Mouse (Mus musculus): ENCODE measurements at regions not wholly inside any gene's neighbourhood (a gene's known extent, or its start where the extent isn't known, plus 50 kb on each side); places are given as distances from the start of the nearest gene placed in this dataset.

DNA sequence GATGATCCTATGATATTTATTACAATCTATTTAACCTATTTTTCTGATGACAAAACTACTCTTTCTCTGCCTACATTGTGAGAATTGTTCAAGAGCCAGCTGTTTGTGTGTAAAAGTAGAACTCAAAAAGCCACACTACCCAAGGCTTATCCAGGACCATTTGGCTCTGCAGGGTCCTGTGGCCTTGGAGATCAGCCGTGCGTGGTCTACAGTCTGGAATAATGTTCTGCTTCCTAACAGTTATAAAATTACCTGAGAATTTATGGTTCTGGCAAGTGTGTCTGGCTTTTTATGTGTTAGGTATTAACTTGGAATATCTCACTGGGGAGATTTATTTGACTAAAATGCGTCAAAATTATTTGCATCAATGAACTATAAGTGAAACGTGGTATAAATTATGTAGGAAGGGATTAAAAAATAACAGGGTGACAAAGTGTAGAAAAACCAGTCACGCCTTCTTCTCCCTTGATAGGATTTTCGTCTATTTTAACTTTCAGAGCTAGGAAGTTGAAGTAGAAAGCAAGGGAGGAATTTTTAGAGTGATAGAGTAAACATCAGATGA lies 1789.0 kb upstream of the Gm7489 start:
- DNase-seq, result no peak

DNA sequence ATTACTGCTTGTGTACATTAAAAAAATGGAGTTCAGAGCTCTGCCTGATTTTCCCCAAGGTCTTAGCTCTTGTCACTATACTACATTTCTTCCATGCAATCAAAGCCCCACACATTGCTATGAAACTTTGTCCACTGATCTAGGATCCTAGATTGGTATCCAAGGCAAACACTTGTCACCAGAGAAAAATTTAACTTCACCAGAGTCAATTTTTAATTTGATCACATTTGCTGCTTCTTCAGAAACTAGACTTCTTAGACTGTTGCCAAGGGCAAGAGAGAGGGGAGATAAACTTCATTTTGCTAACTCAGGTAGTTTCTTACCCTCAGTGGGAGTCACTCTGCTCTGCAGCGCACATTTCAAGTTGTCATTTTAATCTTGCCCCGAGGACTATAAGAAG lies 1775.9 kb upstream of the Gm7489 start:
- DNase-seq, result no peak

DNA sequence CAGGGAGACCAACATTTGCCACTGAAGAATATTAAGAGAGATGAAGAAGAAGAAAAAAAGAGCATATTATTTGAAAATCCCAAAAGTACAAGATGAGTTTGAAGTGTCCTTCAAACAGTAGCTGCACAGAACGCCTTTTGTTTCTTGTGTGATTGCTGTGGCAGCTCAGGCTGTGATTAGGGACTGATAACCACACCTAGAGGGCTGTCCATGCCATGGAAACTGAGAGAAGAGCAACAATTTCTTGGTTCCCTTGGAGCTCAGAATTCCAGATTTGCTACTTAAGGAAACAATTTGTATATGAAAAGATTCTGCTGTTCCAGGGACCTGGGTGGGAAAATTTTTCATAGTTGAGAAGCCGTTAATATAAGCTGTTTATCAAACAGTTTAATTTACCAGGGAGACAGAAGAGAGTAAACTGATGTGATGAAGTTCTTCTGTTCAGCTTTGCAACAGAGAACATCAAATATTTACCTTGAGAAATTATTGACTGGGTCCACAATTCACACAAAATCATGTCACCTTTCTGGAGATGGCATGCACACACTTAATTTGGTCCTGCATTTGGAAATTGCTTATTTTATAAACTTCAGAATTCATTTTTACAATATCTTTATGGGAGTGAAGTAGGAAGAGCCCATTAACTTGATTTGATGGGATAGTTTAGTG lies 1770.2 kb upstream of the Gm7489 start:
- DNase-seq, result no peak

DNA sequence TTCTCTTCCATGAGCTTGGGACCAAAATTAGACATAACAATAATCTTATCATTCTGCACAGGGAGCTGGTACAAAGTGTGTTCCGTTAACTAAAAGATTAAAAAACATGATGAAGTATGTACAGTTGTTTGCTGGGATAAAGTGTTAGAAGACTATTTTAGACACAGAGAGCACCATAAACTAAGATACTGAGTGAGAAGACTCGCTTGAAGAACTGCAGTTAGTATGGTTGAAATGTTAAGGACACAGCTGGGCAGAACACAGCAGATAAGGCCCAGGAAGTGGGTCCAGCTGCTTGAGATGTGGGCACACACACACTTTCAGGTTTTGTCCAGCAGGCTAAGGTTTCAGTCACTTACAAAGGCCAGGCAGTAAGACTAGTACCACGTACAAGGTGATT lies 1748.0 kb upstream of the Gm7489 start:
- no peak for DNase-seq

- peak; percentile 22 for DNase-seq
Measured at GRCm38 (mm10) chr15:52153421-52153820, 1731.3 kb upstream of the Gm7489 start.

DNA sequence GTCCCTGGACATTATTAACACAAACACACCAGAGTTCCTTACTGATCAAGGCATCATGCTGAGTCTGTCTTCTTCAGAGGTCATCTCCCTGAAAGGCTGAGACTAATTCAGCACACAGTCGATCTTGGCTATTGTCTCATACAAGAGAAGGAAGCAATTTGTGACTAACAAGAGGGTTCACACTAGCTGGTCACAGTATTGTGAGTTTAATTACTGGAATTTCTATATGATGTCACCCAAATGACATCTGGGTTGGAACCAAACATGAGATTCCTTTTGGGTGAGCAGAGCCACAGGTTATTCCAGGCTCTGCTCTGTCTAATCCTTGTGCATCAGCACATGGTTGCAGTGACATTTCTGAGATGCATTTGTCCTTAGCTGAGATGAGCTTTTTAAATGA lies 1728.9 kb upstream of the Gm7489 start:
- peak; percentile 15 for DNase-seq

GRCm38 (mm10) chr15:52156779-52157178 lies 1727.9 kb upstream of the Gm7489 start:
- no peak for DNase-seq

- DNase-seq, result peak; percentile 85
Measured at GRCm38 (mm10) chr15:52160181-52161088, 1724.3 kb upstream of the Gm7489 start.

GRCm38 (mm10) chr15:52161089-52161442 lies 1723.6 kb upstream of the Gm7489 start:
- DNase-seq, result no peak

GRCm38 (mm10) chr15:52161568-52162316 lies 1723.0 kb upstream of the Gm7489 start:
- peak; percentile 86 for DNase-seq

- DNase-seq, result no peak
Measured at GRCm38 (mm10) chr15:52166144-52166543, 1718.6 kb upstream of the Gm7489 start.

GRCm38 (mm10) chr15:52166595-52167443 lies 1717.9 kb upstream of the Gm7489 start:
- DNase-seq, result peak; percentile 56

DNA sequence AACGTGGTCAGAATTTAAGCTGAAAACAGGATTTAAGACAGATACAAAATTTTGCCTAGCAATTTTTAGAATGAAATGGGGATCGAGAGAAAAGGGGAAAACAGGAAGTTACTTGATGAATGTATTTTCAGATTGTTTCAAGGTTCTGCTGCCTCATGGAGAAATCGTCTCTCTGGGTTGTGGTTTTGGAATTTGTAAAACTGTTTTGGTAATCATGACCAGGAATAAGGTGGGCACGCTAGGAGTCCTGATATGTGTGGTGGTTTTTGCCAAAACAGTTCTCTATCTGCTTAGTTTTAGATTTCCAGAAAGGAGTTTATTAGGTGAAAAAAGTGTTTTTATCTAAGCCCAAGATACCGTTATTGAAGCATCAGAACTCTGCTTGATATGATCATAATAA lies 1716.9 kb upstream of the Gm7489 start:
- DNase-seq, result no peak

- DNase-seq, result no peak
Measured at GRCm38 (mm10) chr15:52176951-52177350, 1707.8 kb upstream of the Gm7489 start.

DNA sequence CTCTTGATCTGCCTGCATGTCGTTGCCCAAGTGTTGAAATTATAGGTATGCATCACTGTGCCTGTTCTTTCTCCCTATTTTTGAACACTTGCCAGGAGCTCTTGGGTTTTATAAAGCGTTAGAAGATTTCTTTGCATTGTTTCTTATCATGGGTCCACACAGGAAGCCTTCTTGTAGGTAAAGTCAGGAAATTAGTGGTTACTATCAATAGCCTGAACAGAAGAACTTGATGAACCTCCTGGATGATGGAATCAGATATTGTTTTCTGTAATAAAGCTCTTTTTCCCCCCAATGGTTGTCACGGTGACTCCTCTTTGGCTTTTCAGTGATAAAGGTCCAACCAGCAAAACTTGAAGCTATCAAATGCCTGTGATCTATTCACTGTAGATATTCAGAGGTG lies 1706.0 kb upstream of the Gm7489 start:
- no peak for DNase-seq

DNA sequence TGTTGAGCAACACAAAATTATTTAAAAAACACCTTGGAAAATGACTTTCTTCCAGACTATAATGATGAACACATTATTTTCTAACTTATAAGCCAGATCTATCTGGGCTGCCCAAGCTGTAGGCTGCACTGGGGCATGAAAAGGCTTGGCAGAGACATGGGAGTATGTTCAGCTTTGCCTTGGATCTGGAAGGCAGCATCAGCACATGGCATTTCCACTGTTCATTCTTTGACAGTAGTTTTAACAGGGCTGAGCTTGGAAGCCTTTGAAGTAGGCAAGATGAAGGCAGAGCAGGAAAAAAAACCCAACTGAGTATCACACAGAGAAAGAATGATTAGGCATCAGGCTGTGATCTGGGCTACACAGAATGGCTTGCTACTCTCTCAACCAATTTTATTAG lies 1705.3 kb upstream of the Gm7489 start:
- no peak for DNase-seq

- no peak for DNase-seq
Measured at GRCm38 (mm10) chr15:52191176-52191575, 1693.5 kb upstream of the Gm7489 start.

- DNase-seq, result no peak
Measured at GRCm38 (mm10) chr15:52207271-52207670, 1677.4 kb upstream of the Gm7489 start.

GRCm38 (mm10) chr15:52232442-52232841 lies 1652.3 kb upstream of the Gm7489 start:
- DNase-seq, result no peak

DNA sequence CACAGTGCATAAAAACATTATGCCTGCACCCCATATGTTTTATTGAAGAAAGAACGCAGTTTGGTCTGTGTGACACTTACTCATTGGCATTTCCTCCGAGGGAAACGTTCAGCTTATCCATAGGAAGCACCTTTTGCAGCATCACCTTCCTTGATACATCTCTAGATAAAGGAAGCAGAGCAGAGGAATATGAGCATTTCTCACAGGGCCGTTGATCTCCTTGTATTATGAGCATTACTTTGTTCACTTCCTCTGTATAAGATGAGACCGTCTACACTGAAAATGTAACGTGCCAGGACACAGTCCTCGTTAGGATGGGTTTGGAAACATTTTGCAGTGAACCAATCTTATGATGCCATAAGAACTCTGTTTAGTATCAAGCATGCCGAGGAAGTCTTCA lies 1648.5 kb upstream of the Gm7489 start:
- DNase-seq, result no peak

- DNase-seq, result no peak
Measured at GRCm38 (mm10) chr15:52242890-52243289, 1641.8 kb upstream of the Gm7489 start.

All from retina, postnatal 1 day (tissue).